Mouse (Mus musculus): ENCODE data around the gene Elfn2.

- TF ChIP-seq CTCF (IDR thresholded peaks at IDR 0.05; ENCODE audit: low read depth) (no peak), EP300 (IDR thresholded peaks at IDR 0.05; ENCODE audit: low read depth) (no peak)
Observed at GRCm38 (mm10) chr15:78664268-78664667, 54.3 kb downstream of the Elfn2 start.
